Mouse (Mus musculus): ENCODE results near the gene Gm20824. TPM values are rescaled to one million over a fixed set of nuclear protein-coding genes. Genes with fewer than 3 reads are reported as not detected.
"Not testable (repeated sequence)": the region's sequence is repeated elsewhere in the genome, so short reads cannot be mapped to it uniquely, and the experiment has no call there.

The Gm20824 gene
- not detected in 2 replicates for polyA plus RNA-seq (2016; fragmentation: Nextera tagmentation; extraction: Ambion mirVana)

GRCm38 (mm10) chrY:8257607-8258006, at the start of gene Gm20824:
Gene Gm20824 (plus strand): TSS chrY:8257907.
- not testable (repeated sequence) for H3K27ac ChIP-seq; H3K4me2 ChIP-seq (replicated peaks); H3K9ac ChIP-seq; H3K27me3 ChIP-seq (replicated peaks); H3K36me3 ChIP-seq; ATAC-seq (ENCODE audit: low FRiP score, low read depth); H3K4me1 ChIP-seq; H3K9me3 ChIP-seq; H3K4me3 ChIP-seq
- no CpG with 5 or more reads among the region's 6 CpGs for WGBS

Other genes with a start within 250 kb of the Gm20824 start
- not detected in 2 replicates for gene Gm20825, start 186.4 kb upstream of the Gm20824 start, polyA plus RNA-seq (2016; fragmentation: Nextera tagmentation; extraction: Ambion mirVana)